Mouse (Mus musculus): ENCODE measurements around the gene Kl. TPM values are rescaled to one million over a fixed set of nuclear protein-coding genes. Genes with fewer than 3 reads are reported as not detected.

Kl gene
- polyA plus RNA-seq, 1 experiment from 2014 or later, result 0.43 TPM

DNA sequence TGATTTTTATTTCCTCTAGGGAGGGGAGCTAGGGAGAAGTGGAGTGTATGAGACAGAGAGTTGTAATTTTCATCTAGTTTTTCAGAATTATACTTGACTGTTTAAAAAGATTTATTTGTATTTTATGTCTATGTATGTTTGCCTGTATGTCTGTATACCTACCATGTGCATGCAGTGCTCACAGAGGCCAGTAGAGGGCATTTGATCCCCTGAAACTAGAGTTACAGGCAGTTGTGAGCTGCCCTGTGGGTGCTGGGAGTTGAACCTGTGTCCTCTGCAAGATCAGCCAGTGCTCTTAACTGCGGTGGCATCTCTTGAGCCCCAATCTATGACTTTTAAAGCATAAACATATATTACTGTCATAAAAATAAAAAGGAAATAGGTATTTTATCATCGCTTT, 15.5 kb downstream of the Kl start:
- H3K4me1 ChIP-seq, result no peaks in the 10 kb centered on the region
- no peak overlapping the region for H3K4me2 ChIP-seq
- H3K4me3 ChIP-seq, result no peak overlapping the region
- H3K36me3 ChIP-seq, result no peaks in the 10 kb centered on the region
- H3K9ac ChIP-seq, result no peak overlapping the region
- peaks cover 10% of the 10 kb centered on the region for H3K9me3 ChIP-seq
- no peak for ATAC-seq (ENCODE audit: extremely low read depth, insufficient number of reproducible peaks, low FRiP score, low TSS enrichment)
- 91% methylated on average over 2 of the region's 2 CpGs for WGBS
- H3K27ac ChIP-seq (replicated peaks), result no peak overlapping the region
- no peaks in the 10 kb centered on the region for H3K27me3 ChIP-seq (replicated peaks)

DNA sequence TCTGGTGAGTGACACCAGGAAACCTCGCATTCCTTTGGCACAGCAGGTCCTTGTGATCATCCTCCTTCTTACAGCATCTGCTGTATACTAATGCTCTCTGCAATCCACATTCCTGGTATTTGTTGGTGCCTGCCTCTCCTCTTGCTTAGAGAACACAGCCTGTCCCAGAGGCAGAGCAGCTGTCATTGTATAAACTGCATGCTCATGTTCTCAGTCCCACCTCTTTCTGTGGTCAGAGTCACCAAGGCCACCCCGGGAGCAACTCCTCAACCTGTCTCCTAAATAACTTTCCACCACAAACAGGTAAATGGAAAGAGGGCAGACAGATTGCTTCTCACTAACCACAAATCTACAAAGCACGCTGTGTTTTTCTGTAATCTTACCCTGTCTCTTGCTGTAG, 18.1 kb downstream of the Kl start:
- ATAC-seq (ENCODE audit: extremely low read depth, insufficient number of reproducible peaks, low FRiP score, low TSS enrichment), result no peak
- 35% methylated on average over 3 of the region's 3 CpGs for WGBS

DNA sequence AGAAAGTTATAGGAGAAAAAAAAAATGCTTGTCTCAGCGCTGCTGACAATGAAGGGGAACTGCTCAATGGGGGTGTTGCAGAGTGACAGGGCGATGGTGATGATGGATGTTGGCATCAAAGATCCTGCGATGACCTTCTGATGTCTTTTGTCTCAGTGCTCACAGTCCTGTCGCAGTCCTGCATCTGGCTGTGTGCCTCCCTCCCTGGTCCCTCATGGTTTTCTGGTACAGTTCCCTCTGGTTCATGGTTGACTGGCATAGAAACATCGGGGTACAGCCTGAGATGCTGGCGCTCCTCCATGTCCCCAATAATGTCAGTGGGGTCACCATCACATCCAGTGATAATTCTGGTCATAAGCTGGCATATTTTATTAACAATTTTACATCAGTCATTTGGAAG, 18.7 kb downstream of the Kl start:
- 66% methylated on average over 6 of the region's 6 CpGs for WGBS
- H3K36me3 ChIP-seq, result no peaks in the 10 kb centered on the region

More for the DNA sequence above, 18.1 kb downstream of the Kl start:
- Histone ChIP-seq H3K9me3 (peaks cover 10% of the 10 kb centered on the region), H3K4me3 (no peak overlapping the region), H3K4me1 (peaks cover 4% of the 10 kb centered on the region; the same call in 1 of the 2 replicates), H3K4me2 (no peak overlapping the region), H3K36me3 (no peaks in the 10 kb centered on the region), H3K27me3 (replicated peaks) (no peaks in the 10 kb centered on the region), H3K27ac (replicated peaks) (no peak overlapping the region), H3K9ac (no peak overlapping the region)

DNA sequence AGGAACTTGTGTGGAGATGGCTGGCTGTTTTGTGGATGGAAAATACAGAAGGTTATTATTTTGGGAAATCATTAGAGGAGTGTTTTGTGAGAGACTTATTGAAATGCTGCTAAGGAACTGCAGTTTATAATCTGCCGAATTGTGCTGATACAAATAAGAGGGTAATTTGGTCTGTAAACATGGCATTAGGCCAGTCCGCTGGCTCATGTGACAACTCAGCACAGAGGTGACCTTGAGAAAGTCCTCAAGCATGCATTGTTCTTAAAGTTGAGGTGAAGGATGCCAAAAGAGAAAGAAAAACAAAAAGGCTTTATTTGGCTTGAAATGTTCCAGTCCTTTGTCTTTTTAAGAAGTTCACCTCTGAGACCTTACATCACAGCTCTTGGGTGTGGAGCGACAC, 21.8 kb downstream of the Kl start:
- WGBS, result 75% methylated on average over 3 of the region's 3 CpGs
- Histone ChIP-seq H3K36me3 (no peaks in the 10 kb centered on the region), H3K27me3 (replicated peaks) (no peaks in the 10 kb centered on the region), H3K4me3 (no peak overlapping the region), H3K4me1 (peaks cover 6% of the 10 kb centered on the region), H3K4me2 (no peak overlapping the region), H3K27ac (replicated peaks) (no peak overlapping the region), H3K9me3 (no peaks in the 10 kb centered on the region), H3K9ac (no peak overlapping the region)
- no peak for ATAC-seq (ENCODE audit: extremely low read depth, insufficient number of reproducible peaks, low FRiP score, low TSS enrichment)

More for the DNA sequence above, 18.7 kb downstream of the Kl start:
- Histone ChIP-seq H3K9ac (no peak overlapping the region), H3K4me3 (no peak overlapping the region), H3K27me3 (replicated peaks) (no peaks in the 10 kb centered on the region), H3K9me3 (peaks cover 10% of the 10 kb centered on the region), H3K4me1 (peaks cover 4% of the 10 kb centered on the region; the same call in 1 of the 2 replicates), H3K27ac (replicated peaks) (no peak overlapping the region), H3K4me2 (no peak overlapping the region)
- no peak for ATAC-seq (ENCODE audit: extremely low read depth, insufficient number of reproducible peaks, low FRiP score, low TSS enrichment)

DNA sequence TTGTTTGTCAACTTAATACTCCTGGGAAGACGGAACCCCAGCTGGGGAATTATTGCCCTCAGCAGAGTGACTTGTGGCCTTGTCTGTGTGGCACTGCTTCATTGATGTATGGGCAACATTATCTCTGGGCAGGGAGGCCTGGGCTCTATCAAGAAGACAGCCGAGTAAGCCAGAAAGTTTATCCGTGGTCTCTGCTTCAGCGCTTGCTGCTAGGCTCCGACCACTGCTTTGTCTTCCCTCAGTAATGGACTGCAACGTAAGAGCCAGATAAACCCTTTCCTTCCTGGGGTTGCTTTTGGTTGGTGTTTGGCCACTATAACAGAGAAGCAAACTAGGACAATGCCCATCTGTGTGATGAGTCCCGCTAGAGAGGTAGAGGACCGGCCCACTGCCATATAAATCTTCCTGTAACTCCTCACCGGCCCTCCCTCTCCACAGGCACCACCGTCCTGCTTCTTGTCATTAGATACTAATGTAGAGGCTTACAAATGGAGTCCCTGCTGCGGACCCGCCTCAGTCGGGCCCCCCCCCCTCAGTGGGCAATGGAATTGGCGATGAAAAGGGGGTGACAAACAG, 25.1 kb downstream of the Kl start:
- WGBS, result 44% methylated on average over 14 of the region's 14 CpGs
- peak overlapping the region; percentile 27; the same call in 1 of the 2 replicates for H3K4me2 ChIP-seq
- H3K27me3 ChIP-seq (replicated peaks), result no peaks in the 10 kb centered on the region
- no peak overlapping the region for H3K4me3 ChIP-seq
- H3K27ac ChIP-seq (replicated peaks), result no peak overlapping the region
- H3K4me1 ChIP-seq, result peaks cover 6% of the 10 kb centered on the region
- H3K9me3 ChIP-seq, result peaks cover 7% of the 10 kb centered on the region; the same call in 1 of the 2 replicates
- no peak for ATAC-seq (ENCODE audit: extremely low read depth, insufficient number of reproducible peaks, low FRiP score, low TSS enrichment)
- no peak overlapping the region for H3K9ac ChIP-seq
- no peaks in the 10 kb centered on the region for H3K36me3 ChIP-seq

DNA sequence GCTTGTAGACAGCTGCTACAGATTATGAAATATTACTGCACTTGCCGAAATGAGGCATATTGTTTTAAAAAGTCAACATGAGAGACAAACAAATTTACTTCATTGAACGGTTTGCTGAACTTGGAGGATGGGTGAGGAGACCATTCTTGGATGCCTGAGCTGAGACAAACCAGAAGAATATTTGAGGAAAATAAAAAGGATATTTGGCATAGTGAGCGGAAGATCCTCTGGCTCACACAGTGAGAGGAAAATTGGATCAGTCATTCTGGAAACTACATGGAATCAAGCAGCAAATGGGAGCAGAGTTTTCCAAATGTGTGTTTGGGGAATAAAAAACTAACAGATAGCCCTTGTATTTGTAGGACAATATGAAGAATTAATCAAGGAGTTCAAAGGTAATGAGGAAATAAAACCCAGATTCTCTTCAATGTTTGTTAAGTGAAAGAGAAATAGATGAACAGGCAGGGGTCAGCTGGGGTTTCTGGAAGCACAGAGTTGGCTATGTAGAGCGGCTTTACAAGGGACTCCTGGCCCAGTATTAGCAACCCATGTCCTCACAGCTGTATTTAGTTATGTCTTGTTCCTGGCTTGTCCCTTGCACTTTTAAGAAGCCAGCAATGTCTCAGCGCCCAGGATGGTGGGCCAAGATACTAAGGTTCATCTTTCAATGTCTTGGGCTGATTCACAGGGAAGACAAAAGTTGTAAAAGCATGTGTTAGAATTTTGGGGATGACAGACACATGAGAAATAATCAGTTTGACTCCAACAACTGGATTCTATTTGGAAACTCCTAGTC, 27.1 kb downstream of the Kl start:
- Histone ChIP-seq H3K9ac (no peak overlapping the region), H3K4me1 (peaks cover 6% of the 10 kb centered on the region), H3K4me3 (no peak overlapping the region), H3K27ac (replicated peaks) (no peak overlapping the region), H3K4me2 (no peak overlapping the region), H3K36me3 (no peaks in the 10 kb centered on the region), H3K9me3 (peaks cover 7% of the 10 kb centered on the region; the same call in 1 of the 2 replicates), H3K27me3 (replicated peaks) (no peaks in the 10 kb centered on the region)
- 76% methylated on average over 5 of the region's 5 CpGs for WGBS
- no peak for ATAC-seq (ENCODE audit: extremely low read depth, insufficient number of reproducible peaks, low FRiP score, low TSS enrichment)

DNA sequence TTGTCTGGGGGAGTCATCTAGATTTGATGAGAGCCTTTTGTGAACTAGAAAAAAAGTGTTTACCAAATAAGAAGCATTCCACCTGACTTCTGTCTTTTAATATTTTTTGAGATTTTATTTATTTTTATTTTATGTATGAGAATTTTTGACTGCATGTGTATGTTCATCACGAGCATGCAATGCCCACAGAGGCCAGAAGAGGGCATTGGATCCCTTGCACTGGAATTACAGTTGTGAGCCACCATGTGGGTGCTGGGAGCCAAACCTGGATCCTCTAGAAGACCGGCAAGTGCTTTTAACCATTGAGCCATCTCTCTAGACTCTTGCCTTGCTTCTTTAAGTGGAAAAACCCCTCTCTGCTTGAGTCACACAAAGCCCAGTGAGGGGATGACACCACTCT, 29.7 kb downstream of the Kl start:
- Histone ChIP-seq H3K4me1 (peaks cover 6% of the 10 kb centered on the region), H3K9me3 (peaks cover 7% of the 10 kb centered on the region; the same call in 1 of the 2 replicates), H3K4me2 (no peak overlapping the region), H3K4me3 (no peak overlapping the region), H3K27ac (replicated peaks) (no peak overlapping the region), H3K9ac (no peak overlapping the region), H3K36me3 (no peaks in the 10 kb centered on the region), H3K27me3 (replicated peaks) (no peaks in the 10 kb centered on the region)
- WGBS, result 85% methylated on average over 2 of the region's 2 CpGs
- no peak for ATAC-seq (ENCODE audit: extremely low read depth, insufficient number of reproducible peaks, low FRiP score, low TSS enrichment)

DNA sequence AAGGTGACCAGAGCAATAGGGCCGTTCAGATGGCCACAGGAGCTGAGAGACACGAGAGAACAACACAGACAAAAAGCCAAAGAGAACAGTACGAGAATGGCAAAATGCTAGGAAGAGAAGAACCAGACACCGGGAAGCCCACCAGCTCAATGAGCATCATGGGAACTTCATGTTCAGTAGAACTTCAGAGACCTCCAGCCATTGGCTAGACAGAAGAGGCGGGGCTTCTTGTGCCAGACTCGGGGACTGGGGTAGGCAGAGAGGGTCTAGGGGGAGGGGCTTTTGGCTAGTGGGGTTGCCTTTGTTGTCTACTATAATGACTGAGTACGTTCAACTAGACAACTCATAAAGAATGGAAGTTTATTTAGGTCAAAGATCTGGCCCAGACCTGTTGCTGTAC, 41.7 kb downstream of the Kl start:
- no peaks in the 10 kb centered on the region; the same call in 1 of the 2 replicates for H3K4me1 ChIP-seq
- no peaks in the 10 kb centered on the region for H3K27me3 ChIP-seq (replicated peaks)
- no peak overlapping the region for H3K9ac ChIP-seq
- H3K27ac ChIP-seq (replicated peaks), result no peak overlapping the region
- no peaks in the 10 kb centered on the region for H3K36me3 ChIP-seq
- WGBS, result 81% methylated on average over 7 of the region's 7 CpGs
- no peak overlapping the region for H3K4me3 ChIP-seq
- no peak for ATAC-seq (ENCODE audit: extremely low read depth, insufficient number of reproducible peaks, low FRiP score, low TSS enrichment)
- no peak overlapping the region for H3K4me2 ChIP-seq
- no peaks in the 10 kb centered on the region for H3K9me3 ChIP-seq

DNA sequence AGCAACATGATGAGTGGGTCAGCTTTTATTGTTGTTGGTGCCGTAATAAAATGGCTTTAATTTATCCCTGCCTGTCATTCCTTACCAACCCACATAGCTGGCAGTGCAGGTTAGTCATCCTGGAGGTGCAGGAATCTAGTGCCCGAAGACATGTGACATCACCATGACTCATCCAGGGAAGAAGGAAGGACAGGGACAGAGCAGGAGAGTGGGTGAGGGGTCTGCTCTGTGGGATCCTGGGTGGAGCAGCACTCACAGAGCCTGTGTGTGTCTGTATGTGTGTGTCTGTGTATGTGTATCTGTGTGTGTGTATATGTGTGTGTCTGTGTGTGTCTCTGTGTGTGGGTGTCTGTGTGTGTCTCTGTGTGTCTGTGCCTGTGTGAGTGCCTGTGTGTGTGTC, 44.2 kb downstream of the Kl start:
- Histone ChIP-seq H3K36me3 (no peaks in the 10 kb centered on the region), H3K27me3 (replicated peaks) (no peaks in the 10 kb centered on the region), H3K9me3 (no peaks in the 10 kb centered on the region), H3K27ac (replicated peaks) (no peak overlapping the region), H3K9ac (no peak overlapping the region), H3K4me1 (no peaks in the 10 kb centered on the region; the same call in 1 of the 2 replicates), H3K4me3 (no peak overlapping the region), H3K4me2 (no peak overlapping the region)
- WGBS, result 50% methylated on average over 2 of the region's 2 CpGs
- no peak for ATAC-seq (ENCODE audit: extremely low read depth, insufficient number of reproducible peaks, low FRiP score, low TSS enrichment)

DNA sequence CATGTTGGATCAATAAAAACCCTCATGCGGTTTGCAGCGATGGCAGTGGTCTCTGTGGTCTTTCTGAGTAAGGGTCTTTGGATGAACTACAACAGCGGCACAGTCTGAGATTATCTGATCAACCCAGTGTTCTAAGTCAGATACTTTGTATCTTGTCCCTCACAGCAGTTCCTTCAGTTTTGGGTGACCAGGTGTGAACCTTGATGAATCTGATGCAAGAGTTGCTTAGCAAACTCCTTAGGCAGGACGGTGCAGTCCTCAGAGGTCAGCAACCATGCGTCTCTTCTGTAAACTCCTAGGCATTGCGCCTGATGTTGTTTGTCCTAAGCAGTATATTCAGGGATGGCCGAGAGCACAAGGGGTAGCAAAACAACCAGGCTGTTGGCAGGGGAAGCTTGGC, 48.7 kb downstream of the Kl start:
- 72% methylated on average over 7 of the region's 7 CpGs for WGBS
- Histone ChIP-seq H3K36me3 (no peaks in the 10 kb centered on the region), H3K4me1 (no peaks in the 10 kb centered on the region; the same call in 1 of the 2 replicates), H3K4me3 (no peak overlapping the region), H3K9me3 (no peaks in the 10 kb centered on the region), H3K4me2 (no peak overlapping the region), H3K27me3 (replicated peaks) (no peaks in the 10 kb centered on the region), H3K27ac (replicated peaks) (no peak overlapping the region), H3K9ac (no peak overlapping the region)
- ATAC-seq (ENCODE audit: extremely low read depth, insufficient number of reproducible peaks, low FRiP score, low TSS enrichment), result no peak

DNA sequence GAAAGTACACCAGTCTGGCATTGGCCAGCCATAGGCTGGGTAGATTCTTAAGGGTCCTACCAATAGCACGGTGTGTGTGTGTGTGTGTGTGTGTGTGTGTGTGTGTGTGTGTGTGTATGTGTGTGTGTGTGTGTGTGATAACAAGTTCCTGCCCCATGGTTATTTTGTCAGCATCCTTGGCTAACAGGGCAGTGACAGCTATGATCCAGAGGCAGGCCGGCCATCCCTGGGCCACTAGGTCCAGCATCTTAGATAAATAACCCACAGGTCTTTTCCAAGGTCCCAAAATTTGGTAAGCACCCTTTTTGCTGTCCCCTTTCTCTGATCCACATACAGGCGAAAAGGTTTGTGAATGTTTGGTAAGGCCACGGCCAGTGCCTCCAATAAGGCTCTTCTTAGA, 49.6 kb downstream of the Kl start:
- Histone ChIP-seq H3K4me2 (no peak overlapping the region), H3K36me3 (no peaks in the 10 kb centered on the region), H3K9ac (no peak overlapping the region), H3K27me3 (replicated peaks) (no peaks in the 10 kb centered on the region), H3K4me3 (no peak overlapping the region), H3K27ac (replicated peaks) (no peak overlapping the region), H3K4me1 (no peaks in the 10 kb centered on the region), H3K9me3 (no peaks in the 10 kb centered on the region)
- WGBS, result 89% methylated on average over 4 of the region's 4 CpGs
- no peak for ATAC-seq (ENCODE audit: extremely low read depth, insufficient number of reproducible peaks, low FRiP score, low TSS enrichment)
